Mouse (Mus musculus): ENCODE measurements at regions not wholly inside any gene's neighbourhood (a gene's known extent, or its start where the extent isn't known, plus 50 kb on each side); places are given as distances from the start of the nearest gene placed in this dataset.
A peak's percentile ranks its signal among the peaks of the same experiment; 100 is the strongest.

DNA sequence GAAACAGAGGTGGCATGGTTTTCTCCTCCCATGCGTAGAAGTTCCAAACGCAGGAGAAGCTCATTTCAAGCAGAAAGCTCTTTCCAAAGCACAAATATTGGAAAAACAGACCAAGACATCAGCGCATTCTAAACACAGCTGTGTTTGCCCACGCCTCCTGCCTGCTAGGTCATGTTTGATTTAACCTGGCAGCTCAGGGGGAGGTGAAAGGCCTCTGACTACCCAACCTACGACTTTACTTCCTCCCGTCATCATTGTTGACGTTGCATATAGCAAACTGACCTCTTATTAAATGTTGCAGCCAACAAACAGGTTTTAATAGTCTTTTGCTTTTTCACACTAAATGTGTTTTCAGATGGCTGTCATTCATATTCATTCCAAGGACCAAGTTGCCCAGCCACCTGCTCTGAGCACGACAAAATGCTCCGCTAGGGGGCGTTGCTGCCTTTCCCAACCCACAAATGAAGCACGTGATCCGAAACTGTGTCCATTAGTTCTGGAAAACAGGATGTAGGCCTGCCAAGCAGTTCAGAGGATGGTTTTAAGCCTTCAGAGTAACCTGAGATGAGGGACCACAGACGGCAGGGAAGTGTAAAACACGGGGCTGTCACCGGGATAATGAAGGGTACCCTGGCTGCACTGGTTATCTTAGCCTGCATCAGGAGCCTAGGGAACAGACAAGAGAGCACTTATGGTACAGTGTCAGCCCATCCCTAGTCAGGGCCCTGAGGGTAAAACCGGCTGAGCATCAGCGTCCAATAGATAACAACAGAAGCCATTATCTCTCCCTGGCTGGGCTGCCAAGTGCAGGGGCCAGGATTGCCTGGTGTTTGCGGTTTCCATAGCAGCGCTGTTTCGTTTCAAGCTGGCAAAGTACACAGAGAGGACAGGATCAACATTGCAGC, 67.6 kb upstream of the Noct start:
- no peaks in the 10 kb centered on the region for H3K79me2 ChIP-seq (ENCODE audit: control insufficient read depth, insufficient read depth, low read length, poor library complexity)
- H3K27me3 ChIP-seq (ENCODE audit: control insufficient read depth in 1 of 2, insufficient read depth in 2 of 2, low read length in 2 of 2) = no peaks in the 10 kb centered on the region
- H3K36me3 ChIP-seq (ENCODE audit: control insufficient read depth in 1 of 2, insufficient read depth in 2 of 2, low read length in 2 of 2) = peaks cover 0 to 15% of the 10 kb centered on the region in 2 experiments; a peak in 2 of 4 replicates
- no peak for TF ChIP-seq CHD1 (IDR thresholded peaks at IDR 0.05; ENCODE audit: low read depth, low read length)
- TF ChIP-seq USF2 (IDR thresholded peaks at IDR 0.05; ENCODE audit: borderline replicate concordance in 1 of 2, insufficient read depth in 1 of 2, low read depth in 1 of 2, low read length in 2 of 2) = peak in 1 of 2 experiments; percentile 57; a peak in 1 of 4 replicates
- no peak for TF ChIP-seq ZKSCAN1 (IDR thresholded peaks at IDR 0.05; ENCODE audit: low read depth, low read length)
- no peak; the same call in none of the 2 replicates for TF ChIP-seq MYB (IDR thresholded peaks at IDR 0.05; ENCODE audit: low read depth, low read length)
- no peak for TF ChIP-seq UBTF (IDR thresholded peaks at IDR 0.05; ENCODE audit: borderline replicate concordance, insufficient read depth, low read depth, low read length)
- no peak for TF ChIP-seq POLR2AphosphoS2 (IDR thresholded peaks at IDR 0.05; ENCODE audit: low read length)
- no peak for TF ChIP-seq ZNF384 (IDR thresholded peaks at IDR 0.05; ENCODE audit: low read depth, low read length)
- TF ChIP-seq MAZ (IDR thresholded peaks at IDR 0.05; ENCODE audit: low read depth, low read length) = 0 out of 2 replicates have a peak, but pooled peaks have one; percentile 37
- TF ChIP-seq NRF1 (IDR thresholded peaks at IDR 0.05; ENCODE audit: insufficient read depth, low read depth, low read length, poor library complexity, severe bottlenecking) = no peak
- TF ChIP-seq ZC3H11A (IDR thresholded peaks at IDR 0.05; ENCODE audit: low read depth, low read length) = peak; percentile 25; the same call in 1 of the 2 replicates
- TF ChIP-seq EP300 (IDR thresholded peaks at IDR 0.05; ENCODE audit: low read depth in 1 of 2, low read length in 2 of 2) = peak; percentile 84 to 91
- TF ChIP-seq MAFK (IDR thresholded peaks at IDR 0.05; ENCODE audit: borderline replicate concordance, low read depth, low read length) = no peak
- peak; percentile 74 for TF ChIP-seq RCOR1 (IDR thresholded peaks at IDR 0.05; ENCODE audit: low read depth, low read length)
- TF ChIP-seq TAL1 (IDR thresholded peaks at IDR 0.05; ENCODE audit: low read length) = peak; percentile 76
- peak; percentile 92 for TF ChIP-seq USF1 (IDR thresholded peaks at IDR 0.05; ENCODE audit: low read depth, low read length)
- no peak for TF ChIP-seq NELFE (IDR thresholded peaks at IDR 0.05; ENCODE audit: low read depth, low read length)
- peak; percentile 40 for TF ChIP-seq SMC3 (IDR thresholded peaks at IDR 0.05; ENCODE audit: low read depth, low read length)
- TF ChIP-seq BHLHE40 (IDR thresholded peaks at IDR 0.05; ENCODE audit: borderline replicate concordance, low read depth, low read length) = peak; percentile 86
- TF ChIP-seq ETS1 (IDR thresholded peaks at IDR 0.05; ENCODE audit: low read depth, low read length) = peak; percentile 83
- peak; percentile 83; the same call in 1 of the 2 replicates for TF ChIP-seq MYC (IDR thresholded peaks at IDR 0.05; ENCODE audit: low read depth, low read length)
- TF ChIP-seq RAD21 (IDR thresholded peaks at IDR 0.05; ENCODE audit: low read depth, low read length) = peak; percentile 51
- peak; percentile 87 for TF ChIP-seq GATA1 (IDR thresholded peaks at IDR 0.05; ENCODE audit: low read depth, low read length)
- TF ChIP-seq TBP (IDR thresholded peaks at IDR 0.05; ENCODE audit: low read depth, low read length) = no peak
- peak; percentile 76 for TF ChIP-seq SIN3A (IDR thresholded peaks at IDR 0.05; ENCODE audit: low read length)
- peak; percentile 78 to 81 (median 79) for TF ChIP-seq CTCF (IDR thresholded peaks at IDR 0.05 in 2 of 3, conservative IDR thresholded peaks at IDR 0.05 in 1 of 3; ENCODE audit: control insufficient read depth in 1 of 3, insufficient read depth in 1 of 3, low read depth in 2 of 3, low read length in 3 of 3, poor library complexity in 1 of 3, severe bottlenecking in 1 of 3)
- TF ChIP-seq TCF12 (IDR thresholded peaks at IDR 0.05; ENCODE audit: low read depth, low read length) = peak; percentile 83
- TF ChIP-seq ELF1 (IDR thresholded peaks at IDR 0.05; ENCODE audit: low read depth, low read length) = no peak
- no peak for TF ChIP-seq GABPA (IDR thresholded peaks at IDR 0.05; ENCODE audit: low read depth, low read length)
- peak; percentile 86 for TF ChIP-seq MAX (IDR thresholded peaks at IDR 0.05; ENCODE audit: low read length)
- peak; percentile 77 for TF ChIP-seq MXI1 (IDR thresholded peaks at IDR 0.05; ENCODE audit: low read depth, low read length)
- H3K9ac ChIP-seq (ENCODE audit: control insufficient read depth, low read depth, low read length, poor library complexity, severe bottlenecking) = peak overlapping the region; percentile 2; the same call in 1 of the 2 replicates
- peak; percentile 87 for DNase-seq (ENCODE audit: low read depth, low spot score)
- peak overlapping the region; percentile 8; the same call in 1 of the 2 replicates for H3K27ac ChIP-seq (ENCODE audit: control insufficient read depth, low read depth, low read length)
- H3K9me3 ChIP-seq (replicated peaks; ENCODE audit: insufficient read depth, low read length) = no peaks in the 10 kb centered on the region
- peaks cover 10 to 24% of the 10 kb centered on the region in 2 experiments for H3K4me1 ChIP-seq (ENCODE audit: control insufficient read depth in 1 of 2, insufficient read depth in 2 of 2, low read length in 2 of 2)
- peak overlapping the region; percentile 9 to 12 for H3K4me3 ChIP-seq (ENCODE audit: control insufficient read depth in 1 of 2, insufficient read depth in 1 of 2, low read depth in 2 of 2, low read length in 2 of 2)

Data from MEL (cell line).